Mouse (Mus musculus) stomach, postnatal 0 days (tissue): ENCODE data around the gene Fam129a. TPM values are rescaled to one million over a fixed set of nuclear protein-coding genes. Genes with fewer than 3 reads are reported as not detected.

ENCODE experiments used
- ATAC-seq: fragments of 200-750 bp; cut with Nextera tagmentation; 2 replicates; pipeline ENCODE4 v1.8.0; 2017; ENCODE audit not compliant: low FRiP score, low TSS enrichment
- DNase-seq: peaks from one replicate; pipeline ENCODE4 v3.0.0-alpha.2; 2016; ENCODE audit warnings: low spot score
- H3K27ac ChIP-seq: fragments of 300-500 bp; sonication (generic); replicated peaks from 2 replicates; pipeline ENCODE4 v1.5.1; 2014; ENCODE audit warnings: mild to moderate bottlenecking, control low read depth
- H3K27me3 ChIP-seq: fragments of 300-500 bp; sonication (generic); 2 replicates; pipeline ENCODE4 v1.6.1; 2014; ENCODE audit warnings: low read length; ENCODE audit not compliant: control insufficient read depth, insufficient read depth
- H3K36me3 ChIP-seq: fragments of 300-500 bp; sonication (generic); 2 replicates; pipeline ENCODE4 v1.6.1; 2014; ENCODE audit warnings: low read length, mixed read lengths; ENCODE audit not compliant: control insufficient read depth, insufficient read depth
- H3K4me1 ChIP-seq: fragments of 300-500 bp; sonication (generic); replicated peaks from 2 replicates; pipeline ENCODE4 v1.6.1; 2014; ENCODE audit warnings: antibody characterized with exemption; ENCODE audit not compliant: control insufficient read depth, insufficient read depth
- H3K4me2 ChIP-seq: fragments of 300-500 bp; sonication (generic); replicated peaks from 2 replicates; pipeline ENCODE4 v1.6.1; 2014; ENCODE audit warnings: low read depth, mild to moderate bottlenecking, control low read depth, moderate library complexity
- H3K4me3 ChIP-seq: fragments of 300-500 bp; sonication (generic); 2 replicates; pipeline ENCODE4 v1.5.1; 2014; ENCODE audit warnings: low read depth, low read length, control low read depth
- H3K9ac ChIP-seq: fragments of 300-500 bp; sonication (generic); 2 replicates; pipeline ENCODE4 v1.6.1; 2014; ENCODE audit warnings: mild to moderate bottlenecking, low read length, control low read depth, mixed read lengths
- H3K9me3 ChIP-seq: fragments of 300-500 bp; sonication (generic); 2 replicates; pipeline ENCODE4 v1.6.1; 2016; ENCODE audit warnings: low read length; ENCODE audit not compliant: control insufficient read depth
- CTCF ChIP-seq: IDR thresholded peaks from 2 replicates; pipeline ENCODE4 v1.5.1; 2016; ENCODE audit warnings: antibody characterized with exemption, low read depth, mild to moderate bottlenecking, moderate library complexity
- EP300 ChIP-seq: optimal IDR thresholded peaks from 2 replicates; pipeline ENCODE3; 2016; ENCODE audit warnings: antibody characterized with exemption
- WGBS: fragments of 180-500 bp; shearing (Covaris S2); extraction: QIAGEN DNeasy Blood & Tissue Kit; methylation state at CpG from one replicate; pipeline ENCODE4 v1.1.7; 2014; 5-methylcytosine and 5-hydroxymethylcytosine counted together
- polyA plus RNA-seq: library from polyadenylated mRNA; unstranded; fragments of >200 nt; fragmentation: Nextera tagmentation; extraction: Ambion mirVana; gene quantifications from 2 replicates; pipeline ENCODE4 v1.2.1, GENCODE M21; 2015

Gene Fam129a
- polyA plus RNA-seq, 1 experiment from 2014 or later = 23.5 TPM

GRCm38 (mm10) chr1:151708966-151709733 is 138.2 kb downstream of the Fam129a start:
- DNase-seq (no peak), ATAC-seq (no peak)
- no peaks in the 10 kb centered on the region; the same call in 1 of the 2 replicates for H3K36me3 ChIP-seq
- H3K4me3 ChIP-seq = no peak overlapping the region
- WGBS = 25% methylated on average over 13 of the region's 13 CpGs
- no peak for TF ChIP-seq CTCF
- no peak for TF ChIP-seq EP300
- H3K27ac ChIP-seq = no peak overlapping the region
- H3K4me2 ChIP-seq = no peak overlapping the region
- no peaks in the 10 kb centered on the region for H3K27me3 ChIP-seq
- H3K9me3 ChIP-seq = no peaks in the 10 kb centered on the region
- no peak overlapping the region for H3K9ac ChIP-seq
- H3K4me1 ChIP-seq = no peaks in the 10 kb centered on the region

DNA sequence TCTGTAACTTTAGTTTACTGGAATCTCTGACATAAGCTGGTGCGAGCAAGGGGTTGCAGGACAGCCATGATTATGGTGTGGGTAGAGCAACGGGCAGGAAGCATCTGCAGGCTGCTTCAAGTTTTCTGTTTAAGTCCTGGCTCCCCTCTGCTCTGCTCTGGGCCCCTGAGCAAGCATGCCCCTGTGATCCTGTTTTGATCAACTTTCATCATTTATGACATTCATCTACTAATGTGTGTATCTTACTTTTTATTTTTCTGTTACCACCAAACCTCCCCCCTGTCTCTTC is 138.7 kb downstream of the Fam129a start:
- no peak overlapping the region for H3K9ac ChIP-seq
- H3K4me2 ChIP-seq = no peak overlapping the region
- TF ChIP-seq CTCF = no peak
- no peak for TF ChIP-seq EP300
- H3K4me1 ChIP-seq = no peaks in the 10 kb centered on the region
- no peak for DNase-seq
- H3K27me3 ChIP-seq = no peaks in the 10 kb centered on the region
- no peak overlapping the region for H3K4me3 ChIP-seq
- no peaks in the 10 kb centered on the region; the same call in 1 of the 2 replicates for H3K36me3 ChIP-seq
- no peak for ATAC-seq
- H3K27ac ChIP-seq = no peak overlapping the region
- no peaks in the 10 kb centered on the region for H3K9me3 ChIP-seq
- 42% methylated on average over 2 of the region's 2 CpGs for WGBS

- 35% methylated on average over 5 of the region's 5 CpGs for WGBS
- TF ChIP-seq EP300 (no peak), CTCF (no peak)
- Histone ChIP-seq H3K27me3 (no peaks in the 10 kb centered on the region), H3K9me3 (no peaks in the 10 kb centered on the region), H3K36me3 (no peaks in the 10 kb centered on the region; the same call in 1 of the 2 replicates), H3K4me2 (no peak overlapping the region), H3K4me3 (no peak overlapping the region), H3K4me1 (no peaks in the 10 kb centered on the region), H3K27ac (no peak overlapping the region; the same call in 1 of the 2 replicates), H3K9ac (no peak overlapping the region)
- ATAC-seq = no peak
- no peak for DNase-seq
Observed at GRCm38 (mm10) chr1:151710424-151711055, 139.6 kb downstream of the Fam129a start.

GRCm38 (mm10) chr1:151711062-151711461 is 140.1 kb downstream of the Fam129a start:
- no peak for TF ChIP-seq EP300
- no peak for TF ChIP-seq CTCF
- ATAC-seq (no peak), DNase-seq (no peak)
- no peaks in the 10 kb centered on the region for H3K9me3 ChIP-seq
- H3K4me1 ChIP-seq = no peaks in the 10 kb centered on the region
- H3K9ac ChIP-seq = no peak overlapping the region
- no peaks in the 10 kb centered on the region; the same call in 1 of the 2 replicates for H3K36me3 ChIP-seq
- 63% methylated on average over 7 of the region's 7 CpGs for WGBS
- H3K4me2 ChIP-seq = no peak overlapping the region
- no peak overlapping the region for H3K4me3 ChIP-seq
- H3K27me3 ChIP-seq = no peaks in the 10 kb centered on the region
- no peak overlapping the region for H3K27ac ChIP-seq

- TF ChIP-seq CTCF = no peak
- TF ChIP-seq EP300 = no peak
- WGBS = 67% methylated on average over 5 of the region's 5 CpGs
- H3K27ac ChIP-seq = no peak overlapping the region
- no peak overlapping the region for H3K4me2 ChIP-seq
- H3K4me1 ChIP-seq = no peaks in the 10 kb centered on the region
- no peaks in the 10 kb centered on the region; the same call in 1 of the 2 replicates for H3K36me3 ChIP-seq
- DNase-seq (no peak), ATAC-seq (no peak)
- no peak overlapping the region for H3K4me3 ChIP-seq
- H3K27me3 ChIP-seq = no peaks in the 10 kb centered on the region
- no peak overlapping the region for H3K9ac ChIP-seq
- no peaks in the 10 kb centered on the region for H3K9me3 ChIP-seq
Observed at GRCm38 (mm10) chr1:151712664-151713063, 141.7 kb downstream of the Fam129a start.

DNA sequence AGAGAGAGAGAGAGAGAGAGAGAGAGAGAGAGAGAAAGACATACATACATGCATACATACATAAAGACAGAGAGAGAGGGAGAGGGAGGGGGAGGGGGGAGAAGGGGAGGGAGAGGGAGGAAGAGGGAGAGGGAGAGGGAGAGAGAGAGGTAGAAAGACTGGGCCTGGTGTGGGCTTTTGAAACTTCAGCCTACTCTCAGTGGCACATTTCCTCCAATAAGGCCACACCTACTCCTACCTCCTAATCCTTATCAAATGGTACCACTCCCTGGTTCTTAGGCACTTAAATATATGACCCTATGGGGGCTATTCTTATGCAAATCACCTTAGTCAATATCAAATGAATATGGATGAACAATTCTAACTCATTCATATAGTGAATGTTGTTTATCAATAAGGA is 142.6 kb downstream of the Fam129a start:
- Histone ChIP-seq H3K27ac (no peak overlapping the region), H3K36me3 (no peaks in the 10 kb centered on the region; the same call in 1 of the 2 replicates), H3K4me2 (no peak overlapping the region), H3K9me3 (no peaks in the 10 kb centered on the region), H3K4me1 (no peaks in the 10 kb centered on the region), H3K27me3 (no peaks in the 10 kb centered on the region), H3K9ac (no peak overlapping the region), H3K4me3 (no peak overlapping the region)
- DNase-seq = no peak
- TF ChIP-seq EP300 (no peak), CTCF (no peak)
- no peak for ATAC-seq
